Mouse (Mus musculus) megakaryocyte, embryonic 14.5 days (primary cell): Measurements from ENCODE around the gene Slc4a5. TPM values are rescaled to one million over a fixed set of nuclear protein-coding genes. Genes with fewer than 3 reads are reported as not detected.
"Not testable (repeated sequence)": the region's sequence is repeated elsewhere in the genome, so short reads cannot be mapped to it uniquely, and the experiment has no call there.

Experiments used
- H3K27me3 ChIP-seq: replicated peaks from 2 replicates; pipeline ENCODE3; 2012; ENCODE audit warnings: inconsistent platforms
- H3K36me3 ChIP-seq: replicated peaks from 2 replicates; pipeline ENCODE3; 2012; ENCODE audit warnings: low read length, inconsistent platforms, mixed read lengths
- H3K4me1 ChIP-seq: 2 replicates; pipeline ENCODE4 v1.6.1; 2012; ENCODE audit warnings: inconsistent platforms
- H3K4me3 ChIP-seq: replicated peaks from 2 replicates; pipeline ENCODE3; 2012; ENCODE audit warnings: moderate library complexity, mild to moderate bottlenecking, inconsistent platforms
- H3K9me3 ChIP-seq: 2 replicates; pipeline ENCODE4 v1.6.1; 2012; ENCODE audit warnings: inconsistent platforms
- FLI1 ChIP-seq: IDR thresholded peaks from 2 replicates; pipeline ENCODE4 v1.6.1; 2012; ENCODE audit warnings: low read length, inconsistent platforms, mixed read lengths
- GATA1 ChIP-seq: IDR thresholded peaks from 3 replicates; pipeline ENCODE4 v1.6.1; 2012; ENCODE audit warnings: mixed read lengths, low read length, inconsistent platforms, borderline replicate concordance
- polyA plus RNA-seq: library from polyadenylated mRNA; stranded (reverse); fragments of >175 nt; gene quantifications from 2 replicates; pipeline ENCODE4 v1.2.3, GENCODE M21; 2012; ENCODE audit warnings: low replicate concordance; ENCODE audit not compliant: insufficient read depth

Gene Slc4a5
- polyA plus RNA-seq, 1 experiment = not detected

DNA sequence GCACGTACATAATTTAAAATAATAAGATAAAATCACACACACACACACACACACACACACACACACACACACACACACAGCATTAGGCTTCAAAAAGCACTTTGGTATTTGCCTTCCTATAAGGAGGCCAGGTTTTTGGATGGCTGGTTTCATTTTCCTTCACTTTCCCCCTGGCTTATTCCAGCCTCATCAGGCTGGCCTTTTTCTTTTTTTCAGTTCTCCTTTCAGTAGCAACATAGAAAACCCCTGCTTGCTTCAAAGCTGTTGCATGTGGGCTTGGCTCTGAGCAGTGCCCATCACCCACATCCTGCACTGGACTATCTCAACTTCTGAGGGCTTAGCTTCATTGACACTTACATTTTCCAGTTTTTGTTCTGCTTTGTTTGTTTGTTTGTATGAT is 102.3 kb downstream of the Slc4a5 start:
- no peaks in the 10 kb centered on the region for H3K27me3 ChIP-seq
- TF ChIP-seq FLI1 (no peak), GATA1 (no peak)
- peaks cover 43% of the 10 kb centered on the region for H3K4me1 ChIP-seq
- no peaks in the 10 kb centered on the region for H3K9me3 ChIP-seq
- H3K4me3 ChIP-seq = no peak overlapping the region
- H3K36me3 ChIP-seq = no peaks in the 10 kb centered on the region

DNA sequence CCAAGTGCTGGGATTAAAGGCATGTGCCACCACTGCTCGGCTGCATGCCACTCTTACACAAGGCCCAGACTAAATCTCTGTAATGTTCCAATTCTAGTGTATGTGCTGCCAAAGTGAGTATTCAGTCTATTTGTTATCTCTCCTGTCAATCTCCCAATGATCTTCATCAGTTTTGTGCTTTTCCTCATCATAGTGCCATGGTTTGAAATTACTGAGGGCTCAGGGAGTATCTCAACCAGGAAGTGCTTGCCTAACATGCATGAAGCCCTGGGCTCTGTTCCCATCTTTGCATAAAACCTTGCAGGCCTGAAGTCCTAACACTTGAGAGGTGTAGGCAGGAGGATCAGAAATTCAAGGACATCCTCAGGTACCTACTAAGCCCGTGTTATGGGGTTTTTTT is 103.2 kb downstream of the Slc4a5 start:
- Histone ChIP-seq H3K9me3 (no peaks in the 10 kb centered on the region), H3K4me3 (no peak overlapping the region), H3K4me1 (peaks cover 42% of the 10 kb centered on the region), H3K36me3 (peaks cover 2% of the 10 kb centered on the region), H3K27me3 (no peaks in the 10 kb centered on the region)
- TF ChIP-seq GATA1 = no peak
- no peak for TF ChIP-seq FLI1

DNA sequence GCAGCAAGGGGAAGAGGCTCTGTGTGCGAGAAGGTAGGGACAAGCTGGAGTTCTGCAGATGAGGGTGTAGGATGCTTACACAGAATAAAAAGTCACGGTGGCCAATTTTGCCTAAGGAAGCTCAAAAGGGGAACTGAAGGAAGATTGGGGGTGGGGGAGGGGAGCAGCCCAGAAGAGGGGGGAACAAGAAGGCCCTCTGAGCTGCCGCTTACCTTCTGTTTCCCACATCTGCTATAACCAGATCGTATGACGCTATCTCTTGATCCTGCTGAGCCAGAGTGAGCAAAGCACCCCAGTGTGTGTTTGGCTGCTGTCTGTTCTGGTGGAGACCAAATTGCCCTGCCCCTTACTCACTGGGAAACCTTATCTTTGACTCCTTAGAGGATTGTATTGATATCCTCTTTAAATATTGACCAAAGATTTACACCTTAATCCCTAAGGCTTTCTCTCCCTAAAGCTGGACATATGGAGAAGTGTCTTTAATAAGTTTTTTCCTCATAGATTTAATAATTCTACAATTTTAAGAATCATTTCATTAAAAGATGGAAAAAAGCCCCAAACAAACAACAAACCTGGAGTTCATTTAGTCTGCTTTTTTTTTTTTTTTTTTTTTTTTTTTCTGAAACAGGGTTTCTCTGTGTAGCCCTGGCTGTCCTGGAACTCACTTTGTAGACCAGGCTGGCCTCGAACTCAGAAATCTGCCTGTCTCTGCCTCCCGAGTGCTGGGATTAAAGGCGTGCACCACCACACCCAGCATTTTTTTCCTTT is 104.2 kb downstream of the Slc4a5 start:
- no peak for TF ChIP-seq GATA1
- TF ChIP-seq FLI1 = no peak
- Histone ChIP-seq H3K4me1 (peaks cover 49% of the 10 kb centered on the region), H3K36me3 (peaks cover 11% of the 10 kb centered on the region), H3K9me3 (no peaks in the 10 kb centered on the region), H3K27me3 (no peaks in the 10 kb centered on the region), H3K4me3 (peak overlapping the region; percentile 75)

DNA sequence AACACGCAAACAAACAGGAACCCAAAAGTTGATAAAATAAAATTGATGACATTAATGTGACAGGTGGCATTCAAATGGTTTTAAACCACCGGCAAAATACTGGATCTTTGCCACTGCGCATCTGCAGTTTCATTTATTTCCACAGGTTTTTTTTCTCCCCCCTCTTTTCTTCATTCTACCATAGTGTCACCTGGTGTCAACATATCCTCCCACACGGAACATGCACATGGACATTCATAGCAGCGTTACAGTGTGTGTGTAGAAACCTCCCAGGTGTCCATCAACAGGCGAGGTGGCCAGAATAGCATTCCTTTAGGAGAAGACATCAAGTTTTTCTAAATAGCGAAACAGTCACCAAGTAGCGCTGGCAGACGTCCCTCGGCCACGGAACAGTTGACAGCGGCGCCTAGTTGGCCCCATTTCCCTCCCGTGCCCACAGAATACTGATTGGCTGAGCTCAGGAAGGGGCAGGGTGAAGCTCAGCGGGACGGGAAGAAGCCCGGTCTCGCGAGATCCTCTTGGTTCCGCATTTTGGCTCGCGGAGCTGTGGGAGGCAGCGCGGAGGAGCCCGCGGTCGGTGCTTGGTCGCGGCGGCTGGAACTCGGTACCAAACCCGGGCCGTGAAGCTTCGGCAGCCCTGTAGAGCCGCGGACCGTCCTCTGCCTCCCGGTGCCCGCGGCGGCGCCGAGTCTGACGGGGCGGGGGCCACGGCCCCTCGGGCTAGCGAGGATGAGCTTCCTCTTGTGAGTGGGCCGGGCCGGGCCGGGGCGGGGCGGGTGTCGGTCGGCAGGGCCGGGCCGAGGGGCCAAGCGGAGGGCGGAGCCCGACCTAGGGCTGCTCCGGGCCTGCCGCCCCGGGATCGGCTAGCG is 106.1 kb downstream of the Slc4a5 start, which contains the start of the genes Mthfd2 and Mob1a:
Gene Mthfd2, minus strand, starts transcription at position 384 of the 869 bp plus-strand sequence.
Gene Mob1a, plus strand, starts transcription at position 492 of the 869 bp plus-strand sequence.
- H3K9me3 ChIP-seq = no peaks in the 10 kb centered on the region
- H3K36me3 ChIP-seq = peaks cover 30% of the 10 kb centered on the region

DNA sequence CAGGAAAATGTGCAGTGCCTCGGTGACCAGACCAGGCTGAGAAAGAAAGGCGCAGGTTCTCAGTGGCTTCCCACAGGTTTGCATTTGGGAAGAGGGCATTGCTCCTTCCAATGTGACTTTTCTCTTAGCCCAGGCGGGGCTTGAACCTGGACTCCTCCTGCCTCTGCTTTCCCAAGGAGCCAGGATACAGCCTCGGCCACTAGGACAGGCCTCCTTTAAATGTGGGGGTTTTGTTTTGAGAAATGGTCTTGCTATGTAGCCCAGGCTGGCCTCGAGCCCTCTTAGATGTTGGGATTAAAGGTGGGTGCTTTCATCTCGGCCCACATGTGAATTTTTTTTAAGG is 106.7 kb downstream of the Slc4a5 start:
- Histone ChIP-seq H3K36me3 (peaks cover 36% of the 10 kb centered on the region), H3K4me1 (peaks cover 51% of the 10 kb centered on the region), H3K27me3 (no peaks in the 10 kb centered on the region), H3K4me3 (peak overlapping the region; percentile 97), H3K9me3 (no peaks in the 10 kb centered on the region)
- TF ChIP-seq FLI1 (no peak), GATA1 (no peak)

More for the DNA sequence above, 106.1 kb downstream of the Slc4a5 start, which contains the start of the genes Mthfd2 and Mob1a:
- H3K4me3 ChIP-seq = peak within 1 kb of the TSS; percentile 97
- TF ChIP-seq FLI1 (no peak), GATA1 (no peak)
- H3K27me3 ChIP-seq = no peaks in the 10 kb centered on the region
- H3K4me1 ChIP-seq = peaks cover 51% of the 10 kb centered on the region

DNA sequence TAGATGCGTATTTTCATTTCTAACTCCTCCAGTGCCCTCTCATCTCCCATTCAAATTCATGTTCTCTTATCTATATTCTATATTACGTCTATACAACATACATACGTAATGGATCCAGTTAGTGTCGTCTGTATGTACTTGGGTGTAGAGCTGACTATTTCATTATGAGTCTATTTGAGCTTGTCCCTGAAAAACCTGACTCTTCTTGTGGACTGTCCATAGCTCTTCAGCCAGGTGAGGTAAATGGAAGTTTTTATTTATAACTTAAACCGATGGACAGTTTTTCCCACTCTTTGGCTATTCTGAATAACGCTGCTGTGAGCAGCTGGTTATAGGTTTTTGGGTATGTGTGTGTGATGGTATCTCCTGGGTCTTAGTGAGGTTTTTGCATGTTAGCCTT is 107.1 kb downstream of the Slc4a5 start:
- Histone ChIP-seq H3K4me1 (peaks cover 51% of the 10 kb centered on the region), H3K36me3 (peaks cover 40% of the 10 kb centered on the region), H3K9me3 (no peaks in the 10 kb centered on the region), H3K27me3 (no peaks in the 10 kb centered on the region), H3K4me3 (peak overlapping the region; percentile 97)
- TF ChIP-seq GATA1 (no peak), FLI1 (no peak)

DNA sequence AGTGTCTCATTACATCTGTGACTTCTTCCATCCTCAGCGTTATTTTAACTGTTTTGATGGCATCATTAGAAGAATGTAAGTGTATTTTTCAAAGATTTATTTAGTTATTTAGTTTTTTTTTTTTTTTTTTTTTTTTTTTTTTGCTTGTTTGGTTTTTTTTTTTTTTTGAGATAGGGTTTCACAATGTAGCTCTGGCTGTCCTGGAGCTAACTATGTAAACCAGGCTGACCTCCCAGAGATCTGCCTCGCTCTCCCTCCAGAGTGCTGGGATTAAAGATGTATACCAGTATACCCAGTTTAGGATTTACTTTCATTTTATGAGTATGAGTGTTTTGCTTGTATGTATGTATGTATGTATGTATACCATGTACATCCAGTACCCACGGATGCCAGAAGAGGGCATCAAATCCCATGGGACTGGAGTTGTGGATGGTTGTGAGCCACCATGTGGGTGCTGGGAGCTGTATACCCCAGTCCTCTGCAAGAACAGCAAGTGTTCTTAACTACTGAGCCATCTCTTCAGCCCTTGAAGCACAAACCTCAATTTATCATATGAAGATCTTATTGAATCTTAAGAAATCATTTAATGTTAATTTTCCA is 108.1 kb downstream of the Slc4a5 start:
- Histone ChIP-seq H3K9me3 (no peaks in the 10 kb centered on the region), H3K27me3 (no peaks in the 10 kb centered on the region), H3K4me1 (peaks cover 43% of the 10 kb centered on the region), H3K36me3 (peaks cover 47% of the 10 kb centered on the region), H3K4me3 (peak overlapping the region; percentile 59)
- no peak for TF ChIP-seq GATA1
- TF ChIP-seq FLI1 = no peak

DNA sequence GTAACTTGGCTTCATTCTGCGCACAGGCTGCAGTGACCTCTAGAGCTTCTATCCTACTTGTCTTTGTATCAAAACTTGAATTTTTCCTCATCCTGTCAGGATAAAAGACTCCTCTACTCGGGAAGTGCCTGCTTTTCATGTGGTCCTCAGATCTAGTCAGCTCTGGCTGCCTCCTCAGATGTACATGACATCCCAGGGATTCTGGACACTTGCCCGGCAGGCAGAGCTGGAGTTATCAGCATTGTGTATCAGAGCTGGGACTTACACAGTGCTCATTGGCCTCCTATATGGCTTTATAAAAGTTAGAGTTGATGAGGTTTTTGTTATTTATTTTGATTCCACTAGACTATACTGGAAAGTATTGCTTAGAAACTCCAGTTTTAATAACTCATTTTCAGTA is 121.8 kb downstream of the Slc4a5 start:
- Histone ChIP-seq H3K27me3 (no peaks in the 10 kb centered on the region), H3K9me3 (no peaks in the 10 kb centered on the region), H3K4me3 (no peak overlapping the region), H3K4me1 (no peaks in the 10 kb centered on the region), H3K36me3 (peaks cover 78% of the 10 kb centered on the region)
- no peak for TF ChIP-seq FLI1
- TF ChIP-seq GATA1 = no peak

DNA sequence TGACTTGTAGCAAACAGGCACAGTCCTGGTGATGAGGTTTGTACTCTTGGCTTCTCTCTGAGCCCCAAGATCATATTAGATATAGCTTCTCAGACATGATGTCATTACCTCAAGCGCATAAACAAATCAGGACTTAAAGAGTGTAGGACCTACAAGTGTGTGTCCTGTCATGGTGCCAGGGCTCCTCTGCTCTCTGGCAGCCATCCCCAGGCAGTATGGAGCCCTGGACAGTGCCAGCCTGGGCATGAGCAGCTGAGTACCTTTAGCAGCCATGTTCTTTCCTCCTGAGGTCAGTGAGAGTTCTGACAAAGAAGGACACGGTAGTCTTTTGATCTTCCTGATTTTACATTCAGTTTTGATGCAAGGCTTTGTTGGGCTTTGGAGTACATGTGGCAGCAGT is 123.3 kb downstream of the Slc4a5 start:
- Histone ChIP-seq H3K9me3 (no peaks in the 10 kb centered on the region), H3K4me1 (peaks cover 3% of the 10 kb centered on the region; the same call in 1 of the 2 replicates), H3K4me3 (no peak overlapping the region), H3K36me3 (peaks cover 71% of the 10 kb centered on the region), H3K27me3 (no peaks in the 10 kb centered on the region)
- TF ChIP-seq GATA1 = no peak
- no peak for TF ChIP-seq FLI1

DNA sequence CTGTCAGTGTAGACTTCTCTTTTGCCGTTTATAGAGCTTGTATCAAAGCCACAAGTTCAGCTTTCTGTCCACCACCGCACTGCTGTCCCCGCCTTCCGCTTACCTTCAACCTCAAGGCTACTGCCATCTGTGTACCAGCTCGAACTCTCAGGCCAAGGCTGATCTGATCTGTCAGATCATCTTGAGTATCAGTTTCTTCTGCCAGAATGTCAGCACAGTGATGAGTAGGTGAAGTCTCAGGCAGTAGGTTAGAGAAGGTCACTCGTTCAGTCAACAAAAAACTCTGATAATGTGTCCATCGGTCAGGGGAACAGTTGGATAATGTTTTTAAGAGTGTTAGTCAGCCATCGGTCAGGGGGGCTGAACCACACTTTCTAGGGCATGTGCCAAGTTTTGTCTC is 125.7 kb downstream of the Slc4a5 start:
- Histone ChIP-seq H3K36me3 (peaks cover 54% of the 10 kb centered on the region), H3K4me1 (peaks cover 21% of the 10 kb centered on the region)
- H3K4me3 ChIP-seq, H3K27me3 ChIP-seq, H3K9me3 ChIP-seq: not testable (repeated sequence)
